Mouse (Mus musculus) kidney, adult 2 months (tissue): ENCODE data around the gene Gm49325.

Source experiments
- CTCF ChIP-seq: fragments of 200-500 bp; conservative IDR thresholded peaks from 2 replicates; pipeline ENCODE4 v1.5.1; 2011; ENCODE audit warnings: low read depth, mild to moderate bottlenecking, control low read depth, low read length, moderate library complexity, mixed read lengths; ENCODE audit not compliant: insufficient read depth, insufficient read length
- POLR2A ChIP-seq: fragments of 200-500 bp; IDR thresholded peaks from one replicate; pipeline ENCODE4 v1.6.1; 2011; ENCODE audit warnings: low read depth, low read length, control low read depth

DNA sequence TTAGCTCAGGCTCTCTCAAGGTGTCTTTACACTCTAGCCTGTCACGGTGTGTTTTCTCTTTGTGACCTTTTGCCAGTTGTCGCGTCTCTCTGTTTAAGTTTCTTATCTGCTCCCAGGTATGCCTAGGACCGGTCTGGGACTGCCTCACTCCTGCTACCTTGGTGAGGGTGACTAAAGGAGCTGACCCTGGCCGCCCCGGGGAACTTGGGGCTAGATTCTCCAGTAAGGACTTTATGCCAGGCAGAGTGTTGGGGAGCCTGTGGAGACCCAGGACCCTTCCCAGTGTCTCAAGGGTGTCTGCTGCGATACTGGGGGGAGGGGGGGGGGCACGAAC lies 23.7 kb upstream of the Gm49325 start:
- no peak for TF ChIP-seq CTCF
- no peak for TF ChIP-seq POLR2A
